Mouse (Mus musculus) kidney, adult 2 months (tissue): ENCODE data around the gene Npas3. TPM values are rescaled to one million over a fixed set of nuclear protein-coding genes. Genes with fewer than 3 reads are reported as not detected.

ENCODE experiments used
- DNase-seq: peaks from one replicate; pipeline ENCODE4 v3.0.0; 2021
- H3K27ac ChIP-seq: fragments of 200-500 bp; 2 replicates; pipeline ENCODE4 v1.5.1; 2012; ENCODE audit warnings: low read depth, low read length, control low read depth, inconsistent platforms; ENCODE audit not compliant: insufficient read depth
- H3K27me3 ChIP-seq: fragments of 200-500 bp; replicated peaks from 2 replicates; pipeline ENCODE4 v1.6.1; 2012; ENCODE audit warnings: mild to moderate bottlenecking, moderate library complexity, low read length, inconsistent platforms; ENCODE audit not compliant: control insufficient read depth, insufficient read depth
- H3K36me3 ChIP-seq: fragments of 200-500 bp; 2 replicates; pipeline ENCODE4 v1.6.1; 2012; ENCODE audit warnings: mild to moderate bottlenecking, moderate library complexity, low read length, inconsistent platforms; ENCODE audit not compliant: control insufficient read depth, insufficient read depth
- H3K4me1 ChIP-seq: fragments of 200-500 bp; 2 replicates; pipeline ENCODE4 v1.6.1; 2011; ENCODE audit warnings: low read length; ENCODE audit not compliant: control insufficient read depth, insufficient read depth
- H3K4me3 ChIP-seq: fragments of 200-500 bp; 2 replicates; pipeline ENCODE4 v1.5.1; 2011; ENCODE audit warnings: mild to moderate bottlenecking, low read depth, low read length, control low read depth; ENCODE audit not compliant: insufficient read depth
- CTCF ChIP-seq: fragments of 200-500 bp; conservative IDR thresholded peaks from 2 replicates; pipeline ENCODE4 v1.5.1; 2011; ENCODE audit warnings: low read depth, mild to moderate bottlenecking, control low read depth, low read length, moderate library complexity, mixed read lengths; ENCODE audit not compliant: insufficient read depth, insufficient read length
- POLR2A ChIP-seq: fragments of 200-500 bp; IDR thresholded peaks from one replicate; pipeline ENCODE4 v1.6.1; 2011; ENCODE audit warnings: low read depth, low read length, control low read depth
- WGBS: fragments of 180-500 bp; shearing (Covaris S2); methylation state at CpG from one replicate; pipeline ENCODE4 v1.1.7; 2018; 5-methylcytosine and 5-hydroxymethylcytosine counted together
- polyA plus RNA-seq: library from polyadenylated mRNA; depleted of rRNA; stranded (reverse); fragments of >200 nt; gene quantifications from 2 replicates; pipeline ENCODE4 v1.2.3, GENCODE M21; 2012

Gene Npas3
- polyA plus RNA-seq, 1 experiment = 0.11 TPM

DNA sequence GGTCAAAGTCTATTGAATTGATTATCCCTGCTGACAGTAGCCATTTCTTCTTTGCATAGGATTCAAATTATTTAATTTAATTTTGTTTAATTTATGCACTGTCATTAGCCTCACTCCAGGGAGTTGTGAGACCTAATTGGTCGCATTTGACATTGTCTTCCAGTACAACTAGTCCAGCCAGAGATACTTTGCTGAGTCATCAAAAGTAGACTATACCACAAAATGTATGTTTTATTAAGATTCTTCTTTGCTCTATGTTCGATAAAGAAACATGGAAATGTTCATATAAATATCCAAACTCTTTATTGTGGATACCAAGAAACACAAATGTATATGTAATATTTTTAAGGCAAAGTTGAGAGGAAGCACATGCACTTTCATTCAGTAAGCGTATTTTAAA lies 446.8 kb downstream of the Npas3 start:
- no peak overlapping the region for H3K4me3 ChIP-seq
- H3K27ac ChIP-seq = no peak overlapping the region
- H3K27me3 ChIP-seq = no peaks in the 10 kb centered on the region
- WGBS = 91% methylated on average over 3 of the region's 3 CpGs
- no peaks in the 10 kb centered on the region for H3K36me3 ChIP-seq
- no peak for DNase-seq
- no peaks in the 10 kb centered on the region for H3K4me1 ChIP-seq
- TF ChIP-seq POLR2A (no peak), CTCF (no peak)

DNA sequence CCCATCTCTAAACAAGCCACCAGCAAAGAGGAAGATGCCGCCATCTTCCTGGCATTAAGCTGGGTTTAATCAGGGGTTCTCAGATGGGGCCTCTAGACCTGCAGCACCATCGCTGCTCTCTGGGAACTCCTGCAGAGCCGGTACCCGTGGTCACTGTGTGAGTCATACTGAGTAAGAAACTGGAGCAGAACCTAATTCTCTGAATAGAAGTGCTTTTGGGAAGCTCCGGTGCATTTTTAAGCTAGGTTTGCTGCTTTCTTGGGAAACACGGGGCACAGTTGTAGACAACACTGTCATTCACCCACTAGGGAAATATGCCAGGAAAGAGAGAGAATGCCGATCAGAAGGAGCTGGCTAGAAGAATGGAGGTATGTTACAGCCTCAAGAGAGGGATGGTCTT lies 449.2 kb downstream of the Npas3 start:
- TF ChIP-seq CTCF (no peak), POLR2A (no peak)
- H3K27me3 ChIP-seq = no peaks in the 10 kb centered on the region
- DNase-seq = no peak
- WGBS = 93% methylated on average over 7 of the region's 7 CpGs
- H3K4me3 ChIP-seq = no peak overlapping the region
- H3K4me1 ChIP-seq = no peaks in the 10 kb centered on the region
- H3K36me3 ChIP-seq = no peaks in the 10 kb centered on the region
- no peak overlapping the region for H3K27ac ChIP-seq

DNA sequence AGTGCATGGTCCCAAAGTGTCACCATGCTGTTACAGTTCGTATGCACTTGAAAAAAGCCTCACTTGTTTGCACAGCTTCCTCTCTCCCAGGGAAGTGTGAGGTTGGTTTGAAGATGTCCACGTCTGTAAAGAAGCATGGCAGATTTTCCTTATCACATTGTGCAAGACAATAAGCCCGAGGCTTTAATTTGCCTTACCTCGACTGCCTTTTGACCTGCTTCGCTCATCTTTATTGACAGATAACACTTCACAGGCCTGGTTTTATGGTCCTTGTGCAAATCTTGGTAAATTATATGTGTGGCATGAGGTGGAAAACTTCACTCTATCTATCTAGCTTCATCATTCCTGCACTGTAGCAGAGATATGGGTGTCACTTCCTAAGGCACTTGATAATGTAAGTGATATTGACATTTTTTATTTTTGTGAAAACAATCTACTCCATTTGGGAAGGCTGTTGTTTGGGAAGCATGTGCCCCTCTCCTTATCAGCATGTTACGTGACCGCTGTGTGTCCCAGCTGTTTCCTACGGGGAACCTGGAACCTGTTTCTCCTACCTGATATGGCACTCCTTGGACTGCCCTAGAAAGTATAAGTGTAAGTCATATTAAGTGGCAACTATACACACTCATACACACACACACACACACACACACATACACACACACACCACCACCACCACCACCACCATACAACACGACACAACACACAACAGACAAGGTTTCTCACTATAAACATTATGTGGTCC lies 450.2 kb downstream of the Npas3 start:
- Histone ChIP-seq H3K36me3 (no peaks in the 10 kb centered on the region), H3K4me1 (no peaks in the 10 kb centered on the region), H3K27ac (no peak overlapping the region), H3K4me3 (no peak overlapping the region), H3K27me3 (no peaks in the 10 kb centered on the region)
- DNase-seq = no peak
- no peak for TF ChIP-seq CTCF
- TF ChIP-seq POLR2A = no peak
- WGBS = 89% methylated on average over 9 of the region's 9 CpGs

DNA sequence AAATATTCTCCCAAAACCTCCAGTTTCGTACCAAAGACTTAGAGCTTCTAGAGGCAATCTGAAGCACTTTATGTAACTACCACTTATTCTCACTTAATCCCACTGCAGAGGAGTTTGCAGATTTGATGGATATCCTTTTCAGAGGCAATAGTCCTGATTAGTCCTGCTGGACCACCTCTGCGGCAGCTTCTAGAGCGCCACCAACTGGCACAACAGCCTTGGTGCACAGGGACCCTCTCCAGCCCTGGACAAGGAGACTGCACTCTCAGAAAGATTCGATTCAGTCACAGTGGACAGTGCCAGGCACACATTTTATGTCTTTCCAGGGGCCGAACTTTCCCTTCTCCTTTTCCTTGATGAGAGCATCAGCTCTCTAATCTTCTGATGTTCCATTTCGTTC lies 471.4 kb downstream of the Npas3 start:
- Histone ChIP-seq H3K36me3 (no peaks in the 10 kb centered on the region), H3K27me3 (no peaks in the 10 kb centered on the region), H3K27ac (no peak overlapping the region), H3K4me3 (no peak overlapping the region), H3K4me1 (no peaks in the 10 kb centered on the region)
- no peak for TF ChIP-seq CTCF
- TF ChIP-seq POLR2A = no peak
- WGBS = 64% methylated on average over 6 of the region's 6 CpGs
- no peak for DNase-seq

DNA sequence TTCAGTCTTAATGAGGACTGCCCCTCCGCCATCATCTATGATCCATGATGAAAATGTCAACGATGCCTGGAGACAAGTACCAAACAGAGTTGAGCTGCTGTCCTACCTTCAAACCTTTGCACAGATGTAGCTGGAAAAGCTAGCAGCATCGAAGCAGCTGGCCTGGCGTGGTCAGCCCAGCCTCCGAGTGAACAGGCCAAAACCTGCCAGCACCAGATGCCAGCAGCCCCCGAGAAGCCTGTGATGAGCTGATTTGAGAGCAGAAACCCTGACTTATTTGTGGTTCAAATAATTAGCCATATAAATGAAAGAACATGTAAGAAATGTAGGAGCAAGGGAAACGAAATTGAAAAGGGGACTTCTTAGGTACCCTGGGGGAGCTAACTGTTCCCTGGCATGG lies 473.7 kb downstream of the Npas3 start:
- H3K36me3 ChIP-seq = no peaks in the 10 kb centered on the region
- no peak for DNase-seq
- no peaks in the 10 kb centered on the region for H3K4me1 ChIP-seq
- H3K27me3 ChIP-seq = no peaks in the 10 kb centered on the region
- H3K27ac ChIP-seq = no peak overlapping the region
- WGBS = 76% methylated on average over 7 of the region's 7 CpGs
- no peak for TF ChIP-seq CTCF
- no peak for TF ChIP-seq POLR2A
- H3K4me3 ChIP-seq = no peak overlapping the region

DNA sequence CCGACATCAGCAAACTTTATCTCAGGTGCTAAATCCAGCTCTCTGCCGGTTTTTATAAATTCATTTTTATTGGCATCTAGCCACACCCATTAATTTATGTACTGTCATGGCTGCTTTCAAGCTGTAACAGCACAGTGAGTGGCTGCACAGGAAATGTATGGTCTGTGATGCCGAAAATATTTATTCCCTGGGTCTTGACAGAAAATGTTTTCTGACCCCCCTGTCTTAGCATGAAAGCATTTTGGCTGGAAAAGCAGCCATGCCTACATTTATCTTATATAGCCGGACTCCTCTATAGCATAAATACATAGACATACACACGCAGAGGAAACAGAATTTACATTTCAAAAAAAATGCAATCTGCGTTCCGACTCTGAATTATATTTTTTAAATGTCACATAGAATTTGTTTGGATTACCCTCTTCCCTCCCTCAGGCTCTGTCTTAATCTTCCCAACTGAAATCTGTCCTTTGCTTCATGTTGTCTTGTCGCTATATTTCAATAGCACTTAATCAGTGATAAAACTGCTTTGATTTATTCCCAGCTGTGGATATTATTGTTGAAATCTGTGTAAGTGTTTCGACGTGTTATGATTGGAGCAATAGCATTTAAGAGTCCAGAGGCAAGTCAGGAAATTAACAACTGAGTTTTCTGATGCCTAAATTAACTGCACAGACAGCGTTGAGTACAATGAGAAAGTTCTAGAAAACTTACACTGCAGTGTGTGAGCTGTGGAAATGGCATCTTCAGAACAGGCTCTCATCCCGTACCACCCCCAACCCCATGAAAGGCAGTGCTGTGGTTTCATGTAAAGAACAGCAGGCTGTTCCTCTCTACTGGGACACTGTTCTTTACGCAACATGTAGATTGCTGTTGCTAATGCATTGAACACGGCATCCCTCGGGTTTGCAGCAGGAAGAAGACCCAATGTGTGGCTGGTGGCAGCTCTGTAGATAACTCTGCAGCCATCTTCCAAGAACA lies 474.5 kb downstream of the Npas3 start:
- no peaks in the 10 kb centered on the region for H3K36me3 ChIP-seq
- H3K27me3 ChIP-seq = no peaks in the 10 kb centered on the region
- DNase-seq = no peak
- no peak overlapping the region for H3K4me3 ChIP-seq
- WGBS = 79% methylated on average over 15 of the region's 15 CpGs
- H3K4me1 ChIP-seq = no peaks in the 10 kb centered on the region
- H3K27ac ChIP-seq = no peak overlapping the region
- TF ChIP-seq POLR2A = no peak

DNA sequence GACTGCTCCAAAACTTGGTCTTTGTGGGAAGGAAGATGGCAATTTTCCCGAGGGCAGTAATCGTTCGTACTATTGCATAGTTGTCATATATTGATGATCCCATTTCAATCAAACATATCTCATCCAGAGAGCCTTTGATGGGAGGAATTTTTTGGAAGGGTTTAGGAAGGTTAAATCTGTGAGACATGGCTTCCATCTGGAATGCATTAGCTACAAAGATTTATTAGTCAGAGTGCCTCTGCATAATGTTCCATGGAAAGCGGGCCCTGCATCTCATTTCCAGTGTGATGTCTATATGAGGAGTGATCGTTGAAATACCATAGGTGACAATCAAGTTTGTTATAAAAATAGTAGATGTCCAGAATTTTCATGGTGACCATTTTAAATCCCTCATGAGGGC lies 480.8 kb downstream of the Npas3 start:
- 89% methylated on average over 5 of the region's 5 CpGs for WGBS
- no peak for DNase-seq
- TF ChIP-seq CTCF (no peak), POLR2A (no peak)
- Histone ChIP-seq H3K4me1 (no peaks in the 10 kb centered on the region), H3K4me3 (no peak overlapping the region), H3K36me3 (no peaks in the 10 kb centered on the region), H3K27me3 (no peaks in the 10 kb centered on the region), H3K27ac (no peak overlapping the region)
